Mouse (Mus musculus): ENCODE measurements around the gene Fam107b.

The Fam107b gene

DNA sequence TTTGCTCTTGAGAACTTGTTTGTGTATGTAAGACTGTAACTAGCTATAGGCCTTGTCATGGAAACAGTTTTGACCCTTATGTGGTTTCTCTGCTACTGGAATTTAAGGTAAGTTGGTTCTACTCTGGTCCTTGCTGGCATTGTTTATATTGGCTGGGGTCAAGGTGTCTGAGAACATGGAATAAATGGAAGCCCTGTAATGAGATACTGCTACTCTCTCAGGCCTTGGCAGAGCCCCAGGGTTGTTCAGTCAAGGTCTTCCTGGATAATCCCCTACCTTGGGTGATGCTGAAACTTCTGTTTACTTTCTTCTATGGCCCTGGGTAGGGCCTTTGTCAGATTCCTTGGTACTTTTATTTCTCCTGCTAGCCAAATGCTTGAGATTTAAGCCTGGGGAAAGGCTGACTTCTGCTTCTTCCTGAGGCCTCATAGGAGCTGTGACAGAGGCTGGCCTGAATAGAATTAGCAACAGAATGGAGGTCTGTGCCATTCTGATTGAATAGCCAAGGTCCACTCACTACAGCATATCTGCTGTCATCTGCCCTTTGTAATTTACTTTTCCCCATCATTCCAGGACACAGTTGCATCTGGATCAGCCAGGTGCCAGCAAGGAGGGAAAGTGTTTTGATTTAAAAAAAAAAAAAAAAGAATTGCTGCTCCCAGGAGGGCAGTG is 217.6 kb downstream of the Fam107b start:
- DNase-seq, result no peak

GRCm38 (mm10) chr2:3788424-3788786 is 218.1 kb downstream of the Fam107b start:
- no peak for DNase-seq

GRCm38 (mm10) chr2:3796543-3796942 is 226.3 kb downstream of the Fam107b start:
- no peak for DNase-seq

DNA sequence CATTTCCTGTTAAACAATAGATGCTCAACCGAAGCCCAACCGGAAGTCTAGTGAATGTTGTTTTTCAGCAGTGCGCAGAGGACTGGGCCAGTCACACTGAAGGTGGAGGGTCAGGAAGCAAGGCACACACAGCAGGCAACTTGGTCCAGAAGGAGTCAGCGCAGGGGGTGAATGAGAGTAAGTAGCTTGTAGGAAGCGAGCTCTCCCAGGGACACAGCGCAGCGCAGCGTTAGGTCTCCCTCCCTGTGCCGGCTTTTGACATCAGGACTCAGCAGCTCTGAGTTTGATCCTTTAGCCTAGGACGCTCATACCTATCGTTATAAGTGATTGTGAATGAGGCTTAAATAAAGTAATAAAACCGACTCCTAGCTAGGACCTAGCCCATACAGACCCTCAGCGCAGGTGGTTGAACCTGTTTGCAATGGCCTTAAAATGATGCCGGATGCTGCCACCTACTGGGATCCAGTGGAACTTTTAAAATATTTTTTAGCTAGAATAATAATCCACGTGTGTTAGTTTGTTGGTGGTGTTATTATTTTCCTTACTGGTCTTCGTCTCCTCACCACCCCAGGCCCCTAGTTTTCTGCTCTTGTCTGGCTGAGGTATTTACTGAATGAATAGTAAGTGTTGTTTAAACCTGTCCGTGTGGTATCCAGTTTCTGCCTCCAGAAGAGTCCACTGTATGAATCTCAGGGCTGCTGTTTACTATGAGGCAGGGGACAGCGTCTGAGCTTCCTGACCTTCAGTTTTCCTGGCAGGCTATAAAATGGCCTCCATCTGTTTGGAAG is 229.7 kb downstream of the Fam107b start:
- peak; percentile 55 for DNase-seq

DNA sequence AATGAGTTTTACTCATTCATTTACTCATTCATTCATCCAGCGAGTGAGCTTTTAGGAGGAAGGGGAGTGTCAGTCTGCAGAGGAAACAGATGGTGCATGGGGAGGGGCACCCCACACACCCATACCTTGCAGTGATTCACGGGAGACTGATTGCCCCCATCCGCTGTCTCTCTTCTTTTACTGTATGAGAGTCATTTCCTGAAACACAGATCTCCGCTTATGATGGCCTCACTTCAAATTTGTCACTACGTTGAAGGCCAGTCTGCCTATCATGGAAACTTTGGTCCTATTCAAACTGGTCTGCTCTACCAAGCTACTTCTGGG is 230.2 kb downstream of the Fam107b start:
- no peak for DNase-seq

GRCm38 (mm10) chr2:3805742-3806141 is 235.5 kb downstream of the Fam107b start:
- DNase-seq, result no peak

GRCm38 (mm10) chr2:3810321-3810720 is 240.0 kb downstream of the Fam107b start:
- no peak for DNase-seq

- peak; percentile 12 for DNase-seq
These were observed 245.9 kb downstream of the Fam107b start for GRCm38 (mm10) chr2:3816142-3816609.

DNA sequence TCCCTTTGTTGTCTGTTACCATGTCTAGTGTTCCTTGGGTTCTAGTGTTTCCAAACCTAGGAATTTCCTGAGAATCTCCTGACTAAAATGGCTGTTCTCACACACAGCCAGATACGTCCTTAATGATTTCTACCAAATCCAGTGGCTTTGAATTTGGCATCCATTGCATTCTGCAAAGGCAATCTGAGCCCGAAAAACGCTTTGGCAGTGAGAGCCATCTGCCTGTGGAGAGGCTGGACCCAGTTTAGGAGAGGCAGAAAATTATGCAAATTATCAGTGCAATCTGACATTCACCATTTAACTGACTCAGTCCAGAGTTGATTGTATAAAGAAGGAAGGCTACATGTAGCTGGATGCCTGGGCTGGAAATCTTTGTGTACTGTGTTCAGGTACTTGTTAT is 247.3 kb downstream of the Fam107b start:
- DNase-seq, result no peak

DNA sequence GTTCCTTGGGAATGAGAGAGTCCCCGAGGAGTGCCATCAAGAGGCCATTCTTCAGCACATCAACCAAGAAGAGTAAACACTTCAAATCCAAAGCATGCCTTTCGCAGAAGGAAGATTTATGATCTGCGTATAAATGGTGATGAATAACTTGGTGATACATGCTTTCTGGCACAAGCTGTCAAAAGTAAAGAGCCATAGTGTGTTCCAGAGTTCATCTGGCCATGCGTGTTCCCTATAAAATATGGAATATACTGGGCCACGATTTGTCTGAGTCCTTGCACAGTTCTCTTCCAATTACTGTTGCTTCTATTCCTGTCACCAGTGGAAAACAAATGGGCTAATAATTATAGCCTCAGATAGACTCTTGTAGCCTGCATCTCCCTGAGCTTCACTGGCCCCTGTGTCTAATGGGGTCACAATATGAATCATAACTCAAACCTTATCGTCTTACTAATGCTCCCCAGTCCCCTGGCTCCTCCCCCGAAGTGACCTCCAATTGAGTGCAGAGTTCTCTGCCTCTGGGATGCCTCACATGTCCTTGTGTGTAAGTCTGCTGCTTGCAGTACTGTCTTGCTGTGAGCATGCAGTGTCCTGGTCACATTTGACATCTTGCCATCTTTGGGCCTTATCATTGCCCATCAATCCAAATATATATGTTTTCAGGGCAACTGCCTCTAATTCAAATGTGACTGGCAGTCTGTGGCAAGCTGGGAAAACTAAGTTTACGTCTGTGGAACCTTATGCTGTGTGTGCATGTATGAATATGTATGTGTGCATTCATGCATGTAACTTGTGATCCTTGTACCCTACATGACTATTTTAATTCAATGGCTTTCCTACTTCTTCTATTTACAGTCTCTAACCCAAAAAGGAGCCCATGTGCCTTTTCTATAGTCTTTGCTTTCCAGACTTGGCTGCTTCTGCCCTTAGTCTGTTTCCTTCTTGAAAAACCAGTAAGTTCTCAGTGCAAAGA is 252.5 kb downstream of the Fam107b start:
- DNase-seq, result no peak
